Mouse (Mus musculus) embryo, embryonic 9.5 days (tissue): ENCODE results near the gene 4930579F01Rik.

Experiments
- DNase-seq: peaks from one replicate; pipeline ENCODE4 v3.0.0-alpha.2; 2017; ENCODE audit errors: extremely low spot score

4930579F01Rik gene

DNA sequence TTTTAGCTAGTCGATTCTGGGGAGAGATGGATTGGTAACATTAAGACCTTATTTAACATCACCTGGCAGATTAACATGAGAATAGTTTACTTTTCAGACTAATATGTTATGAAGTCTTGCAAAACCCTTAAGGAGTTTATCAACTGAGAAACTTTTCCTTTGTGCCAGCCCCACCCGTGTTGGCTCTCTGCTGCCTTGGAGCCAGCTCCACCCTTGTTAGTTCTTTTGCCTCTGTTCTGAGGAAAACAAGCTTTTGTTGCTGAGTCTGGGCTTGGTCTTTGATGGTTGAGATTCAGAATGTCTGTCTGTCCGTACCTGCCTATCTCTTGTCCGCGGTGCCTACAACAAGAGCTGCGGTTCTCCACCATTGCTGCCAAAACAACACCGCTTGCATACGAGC, 22.5 kb upstream of the 4930579F01Rik start:
- DNase-seq = no peak

DNA sequence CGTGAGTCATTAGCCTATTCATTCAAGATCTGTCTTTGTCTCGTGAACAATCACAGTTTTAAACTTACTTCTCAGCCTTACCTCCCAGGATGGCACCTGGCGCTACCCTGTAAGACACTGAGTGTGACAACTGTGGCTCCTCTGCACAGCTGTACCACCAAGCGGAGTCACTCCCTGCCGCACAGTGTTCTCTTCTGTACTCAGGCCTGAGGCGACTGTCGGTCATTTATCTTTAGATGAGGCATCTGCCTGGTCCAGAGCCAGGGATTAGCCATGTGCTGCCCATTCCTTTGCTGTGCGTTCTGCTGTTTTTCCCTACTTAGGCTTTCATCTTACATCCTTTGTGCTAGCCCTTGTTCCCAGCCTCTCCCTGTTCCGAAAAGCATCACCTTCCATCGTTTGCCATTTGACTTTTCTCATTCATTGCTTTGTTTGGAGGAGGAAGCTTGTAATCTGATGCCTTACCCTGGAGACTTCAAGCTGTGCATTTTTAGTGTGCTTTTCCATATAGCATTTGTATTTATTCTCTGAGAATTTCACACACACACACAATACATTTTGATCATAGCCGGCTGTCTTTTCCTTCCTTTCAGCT, 21.9 kb upstream of the 4930579F01Rik start:
- peak; percentile 25 for DNase-seq

GRCm38 (mm10) chr3:138212431-138212951, 18.9 kb upstream of the 4930579F01Rik start:
- DNase-seq = no peak

GRCm38 (mm10) chr3:138210432-138211075, 16.9 kb upstream of the 4930579F01Rik start:
- DNase-seq = no peak

DNA sequence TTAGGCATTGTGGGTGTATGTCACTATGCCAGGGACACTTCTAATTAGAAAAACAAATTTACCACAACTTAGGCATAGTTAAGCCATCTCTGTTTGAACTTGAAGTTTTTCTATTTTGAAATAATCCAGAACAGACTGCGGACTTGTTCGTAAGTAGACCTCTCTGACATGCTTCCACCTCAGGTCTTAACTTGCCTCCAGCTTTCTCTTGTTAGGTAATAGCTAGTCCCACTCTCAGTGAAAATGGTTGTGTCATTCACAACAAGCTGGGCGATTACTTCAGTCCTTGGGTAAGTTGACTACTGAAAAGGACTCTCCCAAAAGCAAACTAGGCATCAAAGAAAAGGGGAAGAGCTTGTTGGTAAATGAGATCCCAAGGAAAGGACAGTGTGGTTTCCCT, 15.2 kb upstream of the 4930579F01Rik start:
- no peak for DNase-seq

DNA sequence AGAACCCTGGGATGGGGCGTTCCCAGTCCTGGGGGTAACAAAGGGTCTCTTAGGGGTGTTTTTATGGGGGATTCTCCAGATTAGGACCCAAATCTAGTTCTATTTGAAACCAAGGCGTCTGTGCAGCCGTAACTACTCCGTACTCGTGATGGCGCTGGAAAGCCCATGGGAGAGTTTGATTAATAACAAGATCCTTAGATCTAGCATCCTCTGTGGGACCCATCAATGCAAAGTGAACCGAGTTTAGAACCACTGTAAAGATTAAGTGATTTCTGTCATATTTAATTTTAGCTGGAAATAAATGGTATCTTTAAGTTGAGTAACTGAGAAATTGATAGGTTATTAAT, 5.1 kb upstream of the 4930579F01Rik start:
- no peak for DNase-seq

DNA sequence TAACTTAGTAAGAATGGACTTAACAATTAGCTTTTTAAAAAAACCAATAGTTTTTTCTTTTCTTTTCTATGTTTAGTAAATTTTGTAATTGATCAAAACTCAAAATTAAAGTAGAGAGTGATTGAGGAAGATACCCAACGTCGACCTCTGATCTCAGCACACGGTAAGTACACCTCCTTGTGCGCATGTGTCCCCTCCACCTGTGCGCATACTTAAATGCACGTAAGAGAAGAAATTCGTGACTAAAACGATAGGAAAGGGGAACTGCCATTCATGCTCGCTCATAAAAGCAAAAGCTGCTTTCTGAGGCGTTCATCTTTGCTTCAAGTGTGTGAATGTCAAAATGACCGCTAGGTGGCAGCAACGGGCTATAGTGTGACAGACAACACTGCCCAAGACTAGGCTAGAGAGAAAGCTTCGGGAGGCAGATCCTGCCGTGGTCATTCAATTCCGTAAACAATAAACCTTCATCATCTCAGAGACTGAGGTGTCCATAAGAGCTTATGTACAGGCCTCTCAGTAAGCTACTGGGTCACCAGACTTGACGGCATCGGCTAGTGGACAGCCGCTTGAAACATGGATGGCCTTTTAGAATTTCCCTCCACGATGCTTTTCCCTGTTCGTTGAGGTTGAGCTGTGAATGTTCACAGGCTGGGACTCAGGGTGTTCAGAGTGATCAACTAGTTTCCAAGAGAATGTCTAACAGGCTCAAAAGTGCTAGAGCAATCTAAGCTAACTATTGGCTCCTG, 4.5 kb upstream of the 4930579F01Rik start:
- DNase-seq = peak; percentile 86

- DNase-seq = no peak
These were observed 3.9 kb upstream of the 4930579F01Rik start for GRCm38 (mm10) chr3:138197556-138197955.

DNA sequence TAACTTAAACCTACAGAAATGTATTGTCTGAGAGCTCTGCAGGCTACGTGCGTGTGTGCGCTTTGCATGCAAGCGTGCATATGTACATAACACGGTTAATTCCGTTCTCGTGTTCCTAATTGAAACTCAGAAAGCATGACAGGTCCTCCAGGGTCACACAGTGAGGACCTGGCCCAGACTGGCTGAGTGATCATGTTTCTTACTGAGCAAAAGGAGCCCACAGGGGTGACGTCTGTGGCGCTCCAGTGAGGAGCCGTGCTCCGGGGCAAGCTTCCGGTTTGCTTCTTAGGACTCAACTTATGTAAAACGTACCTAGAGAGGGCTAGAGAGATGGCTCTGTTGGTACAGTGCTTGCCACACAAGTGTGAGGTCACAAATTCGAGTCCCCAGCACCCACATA, 3.5 kb upstream of the 4930579F01Rik start:
- no peak for DNase-seq

- DNase-seq = no peak
These were observed 1.4 kb downstream of the 4930579F01Rik start for GRCm38 (mm10) chr3:138192260-138192659.

- DNase-seq = no peak
These were observed 7.4 kb downstream of the 4930579F01Rik start for GRCm38 (mm10) chr3:138185995-138186930.

DNA sequence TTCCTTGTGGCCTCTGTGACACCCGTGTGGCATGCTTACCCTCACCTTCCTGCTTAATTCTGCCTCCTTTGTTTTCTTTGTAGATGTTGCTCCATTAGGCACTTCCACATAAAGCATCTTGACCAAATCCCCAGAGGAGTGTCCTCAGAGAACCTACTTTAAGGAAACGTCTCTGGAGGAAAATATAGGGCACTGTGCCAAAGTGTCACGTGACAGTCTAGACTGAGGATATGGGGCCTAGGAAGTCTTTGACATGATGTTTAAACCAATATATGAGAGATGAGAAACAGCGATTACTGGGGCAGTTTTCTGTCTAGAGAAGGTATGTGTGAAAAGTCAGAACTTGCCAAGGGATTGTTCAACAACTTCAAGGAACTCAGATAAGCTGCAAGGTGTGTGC, 8.3 kb downstream of the 4930579F01Rik start:
- no peak for DNase-seq

DNA sequence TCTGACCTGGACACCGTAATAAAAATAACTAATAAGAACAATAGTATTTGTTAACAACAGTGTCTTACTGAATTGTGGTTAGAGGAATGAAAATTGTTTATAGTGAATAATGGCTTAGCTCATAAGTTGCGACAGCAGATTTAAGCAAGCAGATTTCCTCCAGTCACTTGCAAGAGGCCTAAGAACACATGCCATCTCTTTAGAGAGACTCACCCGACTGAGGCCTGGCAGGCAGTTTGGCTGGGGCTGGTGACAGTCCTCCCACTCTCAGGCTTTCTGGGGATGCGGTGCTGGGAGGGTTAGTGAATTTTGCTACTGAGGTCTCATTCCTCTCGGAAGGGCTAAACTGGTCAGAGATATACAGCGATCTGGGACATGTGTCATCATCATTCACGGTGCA, 10.3 kb downstream of the 4930579F01Rik start:
- no peak for DNase-seq

DNA sequence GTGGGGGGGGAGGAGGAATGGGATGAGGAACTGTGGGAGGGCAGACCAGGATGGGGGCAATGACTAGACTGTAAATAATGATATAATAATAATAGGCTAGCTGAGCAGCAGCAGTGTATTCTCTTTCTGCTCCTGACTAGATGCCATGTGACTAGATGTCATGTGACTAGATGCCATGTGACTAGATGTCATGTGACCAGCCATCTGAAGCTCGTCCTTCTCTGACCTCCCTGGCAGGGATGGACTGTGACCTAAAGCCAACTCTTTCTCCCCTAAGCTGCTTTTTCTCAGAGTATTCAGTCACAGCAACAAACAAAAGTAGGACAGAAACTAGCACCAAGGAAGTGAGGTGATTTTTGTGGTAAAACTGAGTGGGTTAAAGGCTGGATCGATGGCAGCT, 11.6 kb downstream of the 4930579F01Rik start:
- DNase-seq = no peak

GRCm38 (mm10) chr3:138175551-138175950, 18.1 kb downstream of the 4930579F01Rik start:
- DNase-seq = no peak

DNA sequence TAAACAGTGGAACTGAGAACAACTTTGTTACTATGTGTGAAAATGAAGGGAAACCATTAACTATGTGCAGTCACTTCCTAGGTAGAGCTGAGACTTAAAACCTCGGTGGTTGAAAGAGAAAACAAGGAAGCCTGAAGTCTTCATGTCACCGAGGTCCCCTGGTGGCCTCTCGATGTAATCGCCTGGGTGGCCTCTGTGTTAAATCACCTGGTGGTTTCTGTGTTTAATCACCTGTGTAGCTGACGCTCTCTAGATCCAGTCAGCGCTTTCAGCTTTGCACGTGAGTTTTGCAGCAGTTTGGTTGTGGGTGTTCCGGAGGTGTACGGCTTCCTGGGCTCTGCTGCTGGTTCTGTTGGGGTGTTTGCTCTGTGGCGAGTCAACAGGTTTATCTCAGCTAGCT, 20.3 kb downstream of the 4930579F01Rik start:
- DNase-seq = no peak

- no peak for DNase-seq
These were observed 31.0 kb downstream of the 4930579F01Rik start for GRCm38 (mm10) chr3:138162553-138163183.

- no peak for DNase-seq
These were observed 32.0 kb downstream of the 4930579F01Rik start for GRCm38 (mm10) chr3:138161623-138162022.

- no peak for DNase-seq
These were observed 37.0 kb downstream of the 4930579F01Rik start for GRCm38 (mm10) chr3:138156651-138157050.

- no peak for DNase-seq
These were observed 38.6 kb downstream of the 4930579F01Rik start for GRCm38 (mm10) chr3:138155062-138155461.

DNA sequence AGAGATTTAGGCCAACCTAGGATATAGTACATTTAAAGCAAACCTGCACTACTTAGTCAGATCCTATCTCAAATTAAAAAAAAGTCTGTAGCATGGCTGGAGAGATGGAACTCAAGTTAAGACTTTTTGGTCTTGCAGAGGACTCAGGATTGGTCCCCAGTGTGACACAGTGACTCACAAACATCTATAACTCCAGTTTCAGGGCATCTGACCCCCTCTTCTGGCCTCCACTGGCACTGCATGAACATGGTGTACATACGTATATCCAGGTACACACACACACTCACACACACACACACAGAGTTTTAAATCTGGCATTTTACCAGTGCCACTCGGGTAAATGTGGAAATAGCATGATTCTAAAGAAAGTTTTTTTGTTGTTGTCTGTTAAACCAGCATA, 44.8 kb downstream of the 4930579F01Rik start:
- DNase-seq = no peak
